Mouse (Mus musculus): ENCODE measurements around the gene Cd9. TPM values are rescaled to one million over a fixed set of nuclear protein-coding genes. Genes with fewer than 3 reads are reported as not detected.
A peak's percentile ranks its signal among the peaks of the same experiment; 100 is the strongest.

The Cd9 gene
- polyA plus RNA-seq, 1 experiment: 138 TPM

DNA sequence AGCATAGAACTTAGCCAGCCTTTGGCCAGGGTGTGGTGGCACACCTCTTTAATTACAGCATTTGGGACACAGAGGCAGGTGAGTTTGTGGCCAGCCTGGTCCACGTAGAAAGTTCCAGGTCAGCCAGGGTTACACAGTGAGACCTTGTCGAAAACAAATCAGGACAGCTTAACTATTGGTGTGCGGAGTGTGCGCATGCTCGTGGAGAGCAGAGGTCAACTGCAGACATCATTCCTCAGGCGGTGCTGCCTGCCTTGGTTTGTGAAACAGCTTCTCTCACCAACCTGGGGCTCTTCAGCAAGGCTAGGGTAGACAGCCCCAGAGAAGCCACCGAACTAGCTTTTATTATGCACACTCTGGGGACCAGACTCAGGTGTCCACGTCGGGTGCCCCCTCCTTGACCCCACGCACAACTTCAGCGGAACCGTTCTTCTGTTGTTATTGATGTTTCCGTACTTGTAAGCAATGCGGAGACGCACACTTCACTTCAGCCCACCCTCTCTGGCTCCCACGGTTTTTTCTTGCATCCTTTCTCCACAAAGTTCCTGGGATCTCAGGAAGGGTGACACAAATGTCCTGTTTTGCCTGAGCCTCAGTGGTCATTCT lies 74.0 kb downstream of the Cd9 start:
- Histone ChIP-seq H3K4me1 (ENCODE audit: control insufficient read depth, insufficient read depth, low read length) (peaks cover 7% of the 10 kb centered on the region), H3K27ac (ENCODE audit: insufficient read depth, low read depth, low read length) (no peak overlapping the region), H3K4me3 (ENCODE audit: insufficient read depth, low read depth, low read length) (no peak overlapping the region), H3K36me3 (ENCODE audit: control insufficient read depth, insufficient read depth, low read length) (no peaks in the 10 kb centered on the region), H3K27me3 (replicated peaks; ENCODE audit: control insufficient read depth, insufficient read depth, low read length) (no peaks in the 10 kb centered on the region)
- TF ChIP-seq POLR2A (IDR thresholded peaks at IDR 0.05; ENCODE audit: low read depth, low read length): no peak
- no peak for TF ChIP-seq CTCF (conservative IDR thresholded peaks at IDR 0.05; ENCODE audit: insufficient read depth, insufficient read length, low read depth, low read length)
- DNase-seq: no peak
- 54% methylated on average over 16 of the region's 16 CpGs for WGBS

DNA sequence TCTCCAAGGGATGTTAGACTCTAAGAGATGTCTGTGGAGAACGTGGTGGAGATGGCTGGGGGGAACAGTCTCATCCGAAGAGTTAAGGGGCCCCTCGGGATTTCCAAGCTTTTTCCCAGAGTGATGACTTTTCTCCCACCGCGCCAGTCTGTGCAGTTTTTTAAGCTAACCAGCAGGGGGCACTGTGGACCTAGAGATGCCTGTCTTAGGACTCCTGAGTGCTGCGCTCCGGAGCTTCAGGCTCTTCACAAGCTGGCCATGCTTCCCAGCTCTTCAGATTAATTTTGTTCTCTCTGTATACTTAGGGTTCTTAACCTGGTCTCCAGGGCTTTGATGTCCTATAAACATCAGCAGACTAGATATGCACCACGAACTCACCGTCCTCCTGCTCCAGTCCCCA lies 75.8 kb downstream of the Cd9 start:
- H3K36me3 ChIP-seq (ENCODE audit: control insufficient read depth, insufficient read depth, low read length): no peaks in the 10 kb centered on the region
- H3K4me1 ChIP-seq (ENCODE audit: control insufficient read depth, insufficient read depth, low read length): peaks cover 5% of the 10 kb centered on the region
- no peaks in the 10 kb centered on the region for H3K27me3 ChIP-seq (replicated peaks; ENCODE audit: control insufficient read depth, insufficient read depth, low read length)
- H3K4me3 ChIP-seq (ENCODE audit: insufficient read depth, low read depth, low read length): no peak overlapping the region
- WGBS: 11% methylated on average over 9 of the region's 9 CpGs
- peak; percentile 75 for DNase-seq
- TF ChIP-seq CTCF (conservative IDR thresholded peaks at IDR 0.05; ENCODE audit: insufficient read depth, insufficient read length, low read depth, low read length) (peak; percentile 88), POLR2A (IDR thresholded peaks at IDR 0.05; ENCODE audit: low read depth, low read length) (no peak)
- H3K27ac ChIP-seq (ENCODE audit: insufficient read depth, low read depth, low read length): no peak overlapping the region

DNA sequence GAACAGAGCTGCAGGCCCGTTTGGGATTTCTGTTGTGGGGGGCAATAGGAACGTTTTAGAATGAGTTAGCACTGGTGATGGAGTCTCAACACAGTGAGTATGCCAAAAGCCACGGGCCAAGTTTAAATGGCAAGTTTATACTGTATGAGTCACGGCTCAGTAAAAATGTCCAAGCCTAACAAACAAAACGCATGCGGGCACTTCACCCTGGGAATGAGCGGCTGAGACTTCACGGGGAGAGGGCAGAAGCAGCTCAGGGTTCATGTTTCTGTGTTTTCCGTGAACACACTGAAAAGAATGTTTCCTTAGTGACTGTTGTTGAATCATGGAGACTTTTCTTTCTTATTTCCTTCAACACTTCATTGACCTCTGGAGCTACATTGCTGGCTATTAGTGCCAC lies 81.3 kb downstream of the Cd9 start:
- H3K4me3 ChIP-seq (ENCODE audit: insufficient read depth, low read depth, low read length): no peak overlapping the region
- H3K36me3 ChIP-seq (ENCODE audit: control insufficient read depth, insufficient read depth, low read length): no peaks in the 10 kb centered on the region
- no peak overlapping the region for H3K27ac ChIP-seq (ENCODE audit: insufficient read depth, low read depth, low read length)
- no peak for TF ChIP-seq CTCF (conservative IDR thresholded peaks at IDR 0.05; ENCODE audit: insufficient read depth, insufficient read length, low read depth, low read length)
- no peak for TF ChIP-seq POLR2A (IDR thresholded peaks at IDR 0.05; ENCODE audit: low read depth, low read length)
- DNase-seq: no peak
- H3K27me3 ChIP-seq (replicated peaks; ENCODE audit: control insufficient read depth, insufficient read depth, low read length): no peaks in the 10 kb centered on the region
- no peaks in the 10 kb centered on the region for H3K4me1 ChIP-seq (ENCODE audit: control insufficient read depth, insufficient read depth, low read length)
- 45% methylated on average over 9 of the region's 9 CpGs for WGBS

DNA sequence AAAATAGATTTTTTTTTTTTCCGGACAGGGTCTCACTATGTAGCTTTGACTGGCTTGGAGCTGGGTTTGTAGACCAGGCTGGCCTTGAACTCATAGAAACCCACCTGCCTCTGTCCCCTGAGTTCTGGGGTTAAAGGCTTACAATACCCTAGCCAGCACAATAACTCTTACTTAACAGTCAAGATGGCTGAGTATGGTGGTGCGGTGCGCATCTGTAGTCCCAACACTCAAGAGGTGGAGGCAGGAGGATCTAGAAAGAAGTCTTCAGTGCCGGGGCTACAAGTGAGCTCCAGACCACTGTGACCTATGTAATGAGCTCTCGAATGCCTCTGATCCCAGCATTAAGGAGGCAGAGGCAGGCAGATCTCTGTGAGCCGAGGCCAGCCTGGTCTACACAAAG lies 82.9 kb downstream of the Cd9 start:
- 96% methylated on average over 6 of the region's 6 CpGs for WGBS
- TF ChIP-seq CTCF (conservative IDR thresholded peaks at IDR 0.05; ENCODE audit: insufficient read depth, insufficient read length, low read depth, low read length) (no peak), POLR2A (IDR thresholded peaks at IDR 0.05; ENCODE audit: low read depth, low read length) (no peak)
- Histone ChIP-seq H3K36me3 (ENCODE audit: control insufficient read depth, insufficient read depth, low read length) (no peaks in the 10 kb centered on the region), H3K27ac (ENCODE audit: insufficient read depth, low read depth, low read length) (no peak overlapping the region), H3K4me3 (ENCODE audit: insufficient read depth, low read depth, low read length) (no peak overlapping the region), H3K27me3 (replicated peaks; ENCODE audit: control insufficient read depth, insufficient read depth, low read length) (no peaks in the 10 kb centered on the region), H3K4me1 (ENCODE audit: control insufficient read depth, insufficient read depth, low read length) (no peaks in the 10 kb centered on the region)
- DNase-seq: no peak

DNA sequence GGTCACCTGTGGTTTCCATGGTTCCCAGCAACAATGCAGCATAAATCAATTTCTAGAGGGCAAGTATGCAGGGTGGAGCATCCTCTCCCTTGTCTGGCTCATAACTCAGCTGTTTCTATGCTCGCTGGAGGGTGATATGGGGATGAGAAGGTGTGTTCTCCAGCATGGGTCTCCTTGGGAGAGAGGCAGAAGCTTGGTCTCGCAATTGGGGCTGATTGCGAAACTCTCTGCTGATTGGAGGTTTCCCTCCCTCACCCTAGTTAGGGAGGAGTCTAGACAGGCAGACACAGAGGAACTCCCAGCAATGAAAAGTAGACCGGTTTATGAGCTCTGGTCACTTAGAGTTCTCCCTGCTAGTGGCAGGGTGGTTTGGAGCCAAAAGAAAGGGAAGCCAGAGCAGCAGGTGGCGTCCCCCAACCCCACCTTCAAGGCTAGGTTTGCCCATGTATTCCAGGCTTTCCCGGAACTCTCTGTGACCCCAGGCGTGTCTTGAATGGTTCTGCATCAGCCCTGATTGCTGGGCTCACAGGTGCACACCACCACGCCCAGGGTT lies 83.5 kb downstream of the Cd9 start:
- Histone ChIP-seq H3K4me3 (ENCODE audit: insufficient read depth, low read depth, low read length) (no peak overlapping the region), H3K27me3 (replicated peaks; ENCODE audit: control insufficient read depth, insufficient read depth, low read length) (no peaks in the 10 kb centered on the region), H3K36me3 (ENCODE audit: control insufficient read depth, insufficient read depth, low read length) (no peaks in the 10 kb centered on the region), H3K4me1 (ENCODE audit: control insufficient read depth, insufficient read depth, low read length) (no peaks in the 10 kb centered on the region), H3K27ac (ENCODE audit: insufficient read depth, low read depth, low read length) (no peak overlapping the region)
- TF ChIP-seq POLR2A (IDR thresholded peaks at IDR 0.05; ENCODE audit: low read depth, low read length) (no peak), CTCF (conservative IDR thresholded peaks at IDR 0.05; ENCODE audit: insufficient read depth, insufficient read length, low read depth, low read length) (no peak)
- 48% methylated on average over 8 of the region's 8 CpGs for WGBS
- DNase-seq: peak; percentile 48

DNA sequence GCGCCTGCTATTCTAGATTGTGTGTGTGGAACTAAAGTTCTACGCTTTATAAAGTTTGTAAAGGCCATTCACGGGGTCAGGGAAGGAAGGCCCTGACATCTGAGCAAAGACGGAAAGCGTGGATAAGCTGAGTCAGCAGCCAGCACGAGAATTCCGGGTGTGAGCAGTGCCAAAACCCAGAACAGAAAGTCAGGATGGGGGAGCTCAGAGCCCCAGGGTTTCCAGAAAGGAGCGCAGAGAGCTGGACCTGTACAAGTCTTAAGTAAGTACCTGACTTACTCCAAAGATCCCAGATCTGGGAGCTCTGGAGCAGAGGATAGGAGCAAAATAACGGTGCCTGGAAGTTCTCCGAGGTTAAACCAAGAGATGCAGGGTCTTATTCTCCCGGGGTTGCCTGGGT lies 84.0 kb downstream of the Cd9 start:
- Histone ChIP-seq H3K27ac (ENCODE audit: insufficient read depth, low read depth, low read length) (no peak overlapping the region), H3K4me1 (ENCODE audit: control insufficient read depth, insufficient read depth, low read length) (no peaks in the 10 kb centered on the region), H3K4me3 (ENCODE audit: insufficient read depth, low read depth, low read length) (no peak overlapping the region), H3K36me3 (ENCODE audit: control insufficient read depth, insufficient read depth, low read length) (no peaks in the 10 kb centered on the region), H3K27me3 (replicated peaks; ENCODE audit: control insufficient read depth, insufficient read depth, low read length) (no peaks in the 10 kb centered on the region)
- no peak for DNase-seq
- TF ChIP-seq POLR2A (IDR thresholded peaks at IDR 0.05; ENCODE audit: low read depth, low read length) (no peak), CTCF (conservative IDR thresholded peaks at IDR 0.05; ENCODE audit: insufficient read depth, insufficient read length, low read depth, low read length) (no peak)
- WGBS: 40% methylated on average over 11 of the region's 11 CpGs

Other genes with a start within 250 kb of the Cd9 start
- gene Tuba3a, start 208.7 kb downstream of the Cd9 start, polyA plus RNA-seq (2012; rRNA removed): 0.39 and 0.86 TPM in 2 replicates
- 97.1 and 116 TPM in 2 replicates for gene Ltbr, start 180.9 kb downstream of the Cd9 start, polyA plus RNA-seq (2012; rRNA removed)
- 83.5 and 89.5 TPM in 2 replicates for gene Scnn1a, start 174.1 kb downstream of the Cd9 start, polyA plus RNA-seq (2012; rRNA removed)
- 98.6 and 109 TPM in 2 replicates for gene Tnfrsf1a, start 145.4 kb downstream of the Cd9 start, polyA plus RNA-seq (2012; rRNA removed)
- gene Plekhg6, start 114.0 kb downstream of the Cd9 start, polyA plus RNA-seq (2012; rRNA removed): 6.1 and 7.1 TPM in 2 replicates
- gene Vwf, start 52.0 kb upstream of the Cd9 start, polyA plus RNA-seq (2012; rRNA removed): 14.6 and 16.8 TPM in 2 replicates
- gene Ano2, start 195.6 kb upstream of the Cd9 start, polyA plus RNA-seq (2012; rRNA removed): 0.04 and 0.08 TPM in 2 replicates